Mouse (Mus musculus) embryonic facial prominence, embryonic 15.5 days (tissue): ENCODE data around the gene Klhl26. TPM values are rescaled to one million over a fixed set of nuclear protein-coding genes. Genes with fewer than 3 reads are reported as not detected.

Experiments
- ATAC-seq: fragments of 200-750 bp; cut with Nextera tagmentation; 2 replicates; pipeline ENCODE4 v1.8.0; 2017; ENCODE audit warnings: low read depth, moderate TSS enrichment; ENCODE audit not compliant: insufficient number of reproducible peaks, low FRiP score, low TSS enrichment
- H3K27ac ChIP-seq: fragments of 300-500 bp; sonication (generic); replicated peaks from 2 replicates; pipeline ENCODE4 v1.5.1; 2015; ENCODE audit warnings: mild to moderate bottlenecking, inconsistent platforms
- H3K27me3 ChIP-seq: fragments of 300-500 bp; sonication (generic); 2 replicates; pipeline ENCODE4 v1.6.1; 2015; ENCODE audit warnings: inconsistent platforms
- H3K36me3 ChIP-seq: fragments of 300-500 bp; sonication (generic); 2 replicates; pipeline ENCODE4 v1.6.1; 2015; ENCODE audit warnings: mild to moderate bottlenecking, inconsistent platforms
- H3K4me1 ChIP-seq: fragments of 300-500 bp; sonication (generic); 2 replicates; pipeline ENCODE4 v1.6.1; 2015; ENCODE audit warnings: inconsistent platforms
- H3K4me2 ChIP-seq: fragments of 300-500 bp; sonication (generic); replicated peaks from 2 replicates; pipeline ENCODE4 v1.6.1; 2015; ENCODE audit warnings: mild to moderate bottlenecking, inconsistent platforms
- H3K4me3 ChIP-seq: fragments of 300-500 bp; sonication (generic); replicated peaks from 2 replicates; pipeline ENCODE4 v1.5.1; 2015; ENCODE audit warnings: mild to moderate bottlenecking, inconsistent platforms
- H3K9ac ChIP-seq: fragments of 300-500 bp; sonication (generic); 2 replicates; pipeline ENCODE4 v1.6.1; 2015; ENCODE audit warnings: inconsistent platforms
- H3K9me3 ChIP-seq: fragments of 300-500 bp; sonication (generic); replicated peaks from 2 replicates; pipeline ENCODE4 v1.6.1; 2016; ENCODE audit warnings: inconsistent platforms
- WGBS: fragments of 180-500 bp; shearing (Covaris S2); methylation state at CpG from one replicate; pipeline ENCODE4 v1.1.7; 2015; 5-methylcytosine and 5-hydroxymethylcytosine counted together
- polyA plus RNA-seq: library from polyadenylated mRNA; unstranded; fragments of >200 nt; fragmentation: Nextera tagmentation; extraction: Ambion mirVana; gene quantifications from 2 replicates; pipeline ENCODE4 v1.2.1, GENCODE M21; 2015

Gene Klhl26
- polyA plus RNA-seq, 1 experiment from 2014 or later, result 28.1 TPM

- ATAC-seq, result no peak
- 99% methylated on average over 3 of the region's 3 CpGs for WGBS
Measured at GRCm38 (mm10) chr8:70404212-70404611, 72.6 kb downstream of the Klhl26 start.

More at GRCm38 (mm10) chr8:70404212-70404611, 72.6 kb downstream of the Klhl26 start:
- Histone ChIP-seq H3K9me3 (no peaks in the 10 kb centered on the region), H3K4me2 (no peak overlapping the region), H3K27me3 (no peaks in the 10 kb centered on the region), H3K4me3 (no peak overlapping the region), H3K27ac (no peak overlapping the region), H3K36me3 (peaks cover 23% of the 10 kb centered on the region), H3K4me1 (peaks cover 42% of the 10 kb centered on the region), H3K9ac (no peak overlapping the region)

Other genes with a start within 250 kb of the Klhl26 start
- 31.7 and 32.5 TPM in 2 replicates for gene Sugp2, start 242.7 kb downstream of the Klhl26 start, polyA plus RNA-seq
- gene Armc6, start 242.5 kb downstream of the Klhl26 start, polyA plus RNA-seq, result 30.5 and 31.1 TPM in 2 replicates
- gene Homer3, start 194.1 kb downstream of the Klhl26 start, polyA plus RNA-seq, result 43.2 and 49.4 TPM in 2 replicates
- gene Ddx49, start 174.5 kb downstream of the Klhl26 start, polyA plus RNA-seq, result 50.2 and 52.1 TPM in 2 replicates
- gene Cope, start 174.4 kb downstream of the Klhl26 start, polyA plus RNA-seq, result 377 and 397 TPM in 2 replicates
- gene Cers1, start 161.2 kb downstream of the Klhl26 start, polyA plus RNA-seq, result 8.9 and 9.3 TPM in 2 replicates
- 1.7 and 2.6 TPM in 2 replicates for gene Gdf1, start 147.2 kb downstream of the Klhl26 start, polyA plus RNA-seq
- gene Upf1, start 123.7 kb downstream of the Klhl26 start, polyA plus RNA-seq, result 18.6 and 21.2 TPM in 2 replicates
- 5.1 and 7.3 TPM in 2 replicates for gene Comp, start 103.4 kb downstream of the Klhl26 start, polyA plus RNA-seq
- gene Crtc1, start 37.4 kb downstream of the Klhl26 start, polyA plus RNA-seq, result 24.0 and 24.4 TPM in 2 replicates
- gene Tmem59l, start 10.4 kb upstream of the Klhl26 start, polyA plus RNA-seq, result 16.5 and 18.7 TPM in 2 replicates
- 151 and 159 TPM in 2 replicates for gene Crlf1, start 16.2 kb upstream of the Klhl26 start, polyA plus RNA-seq
- 155 and 174 TPM in 2 replicates for gene Rex1bd, start 29.8 kb upstream of the Klhl26 start, polyA plus RNA-seq
- 940 and 1,016 TPM in 2 replicates for gene Uba52, start 33.8 kb upstream of the Klhl26 start, polyA plus RNA-seq
- 310 and 324 TPM in 2 replicates for gene Fkbp8, start 50.8 kb upstream of the Klhl26 start, polyA plus RNA-seq
- 57.7 and 59.1 TPM in 2 replicates for gene Kxd1, start 51.0 kb upstream of the Klhl26 start, polyA plus RNA-seq
- gene Ell, start 62.5 kb upstream of the Klhl26 start, polyA plus RNA-seq, result 19.6 and 22.7 TPM in 2 replicates
- 139 and 143 TPM in 2 replicates for gene Isyna1, start 117.4 kb upstream of the Klhl26 start, polyA plus RNA-seq
- gene Ssbp4, start 131.9 kb upstream of the Klhl26 start, polyA plus RNA-seq, result 127 and 130 TPM in 2 replicates
- 2.9 and 4.0 TPM in 2 replicates for gene Lrrc25, start 139.2 kb upstream of the Klhl26 start, polyA plus RNA-seq
- gene Gdf15, start 155.5 kb upstream of the Klhl26 start, polyA plus RNA-seq, result 0.16 TPM in 2 replicates
- gene Pgpep1, start 183.4 kb upstream of the Klhl26 start, polyA plus RNA-seq, result 52.1 and 56.6 TPM in 2 replicates
- 243 and 244 TPM in 2 replicates for gene Lsm4, start 196.3 kb upstream of the Klhl26 start, polyA plus RNA-seq
- gene Jund, start 222.0 kb upstream of the Klhl26 start, polyA plus RNA-seq, result 97.7 and 99.6 TPM in 2 replicates
- 0.03 and 0.04 TPM in 2 replicates for gene Iqcn, start 226.5 kb upstream of the Klhl26 start, polyA plus RNA-seq
- gene Gm3336, start 241.6 kb upstream of the Klhl26 start, polyA plus RNA-seq, result not detected in 2 replicates
- 0.16 and 0.29 TPM in 2 replicates for gene Pde4c, start 246.8 kb upstream of the Klhl26 start, polyA plus RNA-seq